Mouse (Mus musculus) liver, adult 2 months (tissue): ENCODE data around the gene Cc2d1a.

Experiments used
- CTCF ChIP-seq: fragments of 200-500 bp; IDR thresholded peaks from 2 replicates; pipeline ENCODE4 v1.5.1; 2011; ENCODE audit warnings: low read depth, low read length, control low read depth
- POLR2A ChIP-seq: fragments of 200-500 bp; IDR thresholded peaks from 2 replicates; pipeline ENCODE4 v1.6.1; 2011; ENCODE audit warnings: low read length, control low read depth; ENCODE audit not compliant: insufficient read depth; ENCODE audit errors: extremely low read depth

DNA sequence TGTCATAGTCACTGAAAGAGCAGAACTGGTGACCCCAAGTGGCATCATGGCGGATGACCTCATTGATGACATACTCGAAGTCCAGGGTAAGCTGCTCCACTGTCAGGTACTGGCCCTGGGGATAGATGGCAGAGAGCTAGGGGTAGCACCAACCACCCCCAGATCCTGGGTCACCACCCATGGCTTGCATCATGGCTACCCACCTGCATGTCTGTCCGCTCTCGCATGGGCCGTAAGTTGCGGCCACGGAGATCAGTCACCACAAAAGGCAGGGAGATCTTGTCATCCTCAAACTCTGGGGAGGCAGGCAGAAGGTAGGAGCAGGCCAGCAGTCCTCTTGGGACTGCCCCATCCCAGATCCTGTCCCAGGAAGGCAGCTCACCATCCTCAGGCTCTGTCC is 49.4 kb downstream of the Cc2d1a start:
- TF ChIP-seq CTCF (no peak), POLR2A (no peak)
